Mouse (Mus musculus) right cerebral cortex, postnatal 10 days (tissue): ENCODE measurements around the gene Runx2.

Experiments
- DNase-seq, 2 experiments: peaks; one replicate each; pipeline ENCODE4 v3.0.0; 2021; ENCODE audit warnings: low spot score in 2 of 2

Gene Runx2

GRCm38 (mm10) chr17:44713404-44713803, 101.2 kb downstream of the Runx2 start:
- no peak for DNase-seq

GRCm38 (mm10) chr17:44709516-44710252, 104.9 kb downstream of the Runx2 start:
- peak; percentile 64 to 76 for DNase-seq

GRCm38 (mm10) chr17:44707956-44708355, 106.6 kb downstream of the Runx2 start:
- no peak for DNase-seq

GRCm38 (mm10) chr17:44706531-44706930, 108.1 kb downstream of the Runx2 start:
- no peak for DNase-seq

- DNase-seq, result no peak
Measured at GRCm38 (mm10) chr17:44702506-44703298, 111.9 kb downstream of the Runx2 start.

- no peak for DNase-seq
Measured at GRCm38 (mm10) chr17:44701531-44701930, 113.1 kb downstream of the Runx2 start.

- DNase-seq, result no peak
Measured at GRCm38 (mm10) chr17:44700326-44700725, 114.3 kb downstream of the Runx2 start.

- no peak for DNase-seq
Measured at GRCm38 (mm10) chr17:44697053-44697452, 117.5 kb downstream of the Runx2 start.

GRCm38 (mm10) chr17:44693552-44693951, 121.0 kb downstream of the Runx2 start:
- no peak for DNase-seq

- no peak for DNase-seq
Measured at GRCm38 (mm10) chr17:44691517-44691916, 123.1 kb downstream of the Runx2 start.

- DNase-seq, result no peak
Measured at GRCm38 (mm10) chr17:44690410-44691035, 124.1 kb downstream of the Runx2 start.

GRCm38 (mm10) chr17:44688306-44688705, 126.3 kb downstream of the Runx2 start:
- no peak for DNase-seq

GRCm38 (mm10) chr17:44685514-44685913, 129.1 kb downstream of the Runx2 start:
- DNase-seq, result peak; percentile 51 to 56

GRCm38 (mm10) chr17:44683026-44683425, 131.6 kb downstream of the Runx2 start:
- no peak for DNase-seq

GRCm38 (mm10) chr17:44677782-44678181, 136.8 kb downstream of the Runx2 start:
- peak; percentile 30 to 46 for DNase-seq

GRCm38 (mm10) chr17:44672806-44673205, 141.8 kb downstream of the Runx2 start:
- DNase-seq, result no peak

- peak; percentile 77 to 80 for DNase-seq
Measured at GRCm38 (mm10) chr17:44671946-44672692, 142.5 kb downstream of the Runx2 start.

GRCm38 (mm10) chr17:44669985-44670384, 144.6 kb downstream of the Runx2 start:
- peak in 1 of 2 experiments; percentile 35 for DNase-seq

- no peak for DNase-seq
Measured at GRCm38 (mm10) chr17:44667346-44667745, 147.3 kb downstream of the Runx2 start.

GRCm38 (mm10) chr17:44663872-44664271, 150.7 kb downstream of the Runx2 start:
- DNase-seq, result no peak

- DNase-seq, result no peak
Measured at GRCm38 (mm10) chr17:44663208-44663607, 151.4 kb downstream of the Runx2 start.
